Mouse (Mus musculus) stomach, embryonic 16.5 days (tissue): Measurements from ENCODE around the gene Ano1. TPM values are rescaled to one million over a fixed set of nuclear protein-coding genes. Genes with fewer than 3 reads are reported as not detected.

Experiments
- ATAC-seq: fragments of 200-750 bp; cut with Nextera tagmentation; 2 replicates; pipeline ENCODE4 v1.8.0; 2017; ENCODE audit warnings: moderate number of reproducible peaks, moderate TSS enrichment; ENCODE audit not compliant: insufficient read depth, low FRiP score
- H3K27ac ChIP-seq: fragments of 300-500 bp; sonication (generic); 2 replicates; pipeline ENCODE4 v1.5.1; 2014; ENCODE audit warnings: low read length
- H3K27me3 ChIP-seq: fragments of 300-500 bp; sonication (generic); 2 replicates; pipeline ENCODE4 v1.6.1; 2014; ENCODE audit warnings: low read length, control low read depth, mixed read lengths; ENCODE audit not compliant: control insufficient read depth, insufficient read depth
- H3K36me3 ChIP-seq: fragments of 300-500 bp; sonication (generic); 2 replicates; pipeline ENCODE4 v1.6.1; 2014; ENCODE audit warnings: low read length; ENCODE audit not compliant: control insufficient read depth, insufficient read depth
- H3K4me1 ChIP-seq: fragments of 300-500 bp; sonication (generic); 2 replicates; pipeline ENCODE4 v1.6.1; 2014; ENCODE audit warnings: low read length, control low read depth, mixed read lengths; ENCODE audit not compliant: control insufficient read depth, insufficient read depth
- H3K4me2 ChIP-seq: fragments of 300-500 bp; sonication (generic); 2 replicates; pipeline ENCODE4 v1.6.1; 2014; ENCODE audit warnings: low read depth, low read length, mixed read lengths
- H3K4me3 ChIP-seq: fragments of 300-500 bp; sonication (generic); replicated peaks from 2 replicates; pipeline ENCODE4 v1.5.1; 2014; ENCODE audit warnings: mild to moderate bottlenecking, low read length
- H3K9ac ChIP-seq: fragments of 300-500 bp; sonication (generic); 2 replicates; pipeline ENCODE4 v1.6.1; 2014; ENCODE audit warnings: low read length
- H3K9me3 ChIP-seq: fragments of 300-500 bp; sonication (generic); replicated peaks from 2 replicates; pipeline ENCODE4 v1.6.1; 2016; ENCODE audit warnings: low read length, control low read depth; ENCODE audit not compliant: control insufficient read depth
- WGBS: fragments of 180-500 bp; shearing (Covaris S2); extraction: QIAGEN DNeasy Blood & Tissue Kit; methylation state at CpG from one replicate; pipeline ENCODE4 v1.1.7; 2014; 5-methylcytosine and 5-hydroxymethylcytosine counted together
- polyA plus RNA-seq: library from polyadenylated mRNA; unstranded; fragments of >200 nt; fragmentation: Nextera tagmentation; extraction: Ambion mirVana; gene quantifications from 2 replicates; pipeline ENCODE4 v1.2.1, GENCODE M21; 2015

Gene Ano1
- polyA plus RNA-seq, 1 experiment from 2014 or later, result 60.9 TPM

DNA sequence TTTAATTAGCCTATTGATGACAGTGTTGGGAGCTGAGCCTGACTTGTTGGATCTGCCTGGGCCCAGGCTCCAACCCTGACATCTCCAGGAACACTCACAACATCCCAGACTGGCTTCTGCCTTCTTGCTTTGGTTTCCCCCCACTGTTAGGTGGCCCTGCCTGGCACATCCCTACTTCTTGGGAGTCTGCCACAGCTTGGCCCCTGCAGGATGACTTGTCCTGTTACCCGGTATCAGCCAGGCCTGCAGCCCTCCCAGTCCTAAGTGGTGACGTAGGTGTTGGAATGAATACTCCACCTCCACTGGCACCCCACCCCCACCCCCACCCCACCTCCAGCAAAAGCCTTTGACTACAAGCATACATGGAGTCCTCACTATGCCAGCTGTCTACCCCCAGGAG lies 7.7 kb upstream of the Ano1 start:
- H3K27ac ChIP-seq, result no peak overlapping the region
- H3K4me2 ChIP-seq, result no peak overlapping the region
- 70% methylated on average over 2 of the region's 2 CpGs for WGBS
- H3K9ac ChIP-seq, result no peak overlapping the region
- peaks cover 11% of the 10 kb centered on the region for H3K4me1 ChIP-seq
- no peaks in the 10 kb centered on the region for H3K36me3 ChIP-seq
- no peak overlapping the region for H3K4me3 ChIP-seq
- no peak for ATAC-seq
- no peaks in the 10 kb centered on the region for H3K9me3 ChIP-seq
- H3K27me3 ChIP-seq, result no peaks in the 10 kb centered on the region

DNA sequence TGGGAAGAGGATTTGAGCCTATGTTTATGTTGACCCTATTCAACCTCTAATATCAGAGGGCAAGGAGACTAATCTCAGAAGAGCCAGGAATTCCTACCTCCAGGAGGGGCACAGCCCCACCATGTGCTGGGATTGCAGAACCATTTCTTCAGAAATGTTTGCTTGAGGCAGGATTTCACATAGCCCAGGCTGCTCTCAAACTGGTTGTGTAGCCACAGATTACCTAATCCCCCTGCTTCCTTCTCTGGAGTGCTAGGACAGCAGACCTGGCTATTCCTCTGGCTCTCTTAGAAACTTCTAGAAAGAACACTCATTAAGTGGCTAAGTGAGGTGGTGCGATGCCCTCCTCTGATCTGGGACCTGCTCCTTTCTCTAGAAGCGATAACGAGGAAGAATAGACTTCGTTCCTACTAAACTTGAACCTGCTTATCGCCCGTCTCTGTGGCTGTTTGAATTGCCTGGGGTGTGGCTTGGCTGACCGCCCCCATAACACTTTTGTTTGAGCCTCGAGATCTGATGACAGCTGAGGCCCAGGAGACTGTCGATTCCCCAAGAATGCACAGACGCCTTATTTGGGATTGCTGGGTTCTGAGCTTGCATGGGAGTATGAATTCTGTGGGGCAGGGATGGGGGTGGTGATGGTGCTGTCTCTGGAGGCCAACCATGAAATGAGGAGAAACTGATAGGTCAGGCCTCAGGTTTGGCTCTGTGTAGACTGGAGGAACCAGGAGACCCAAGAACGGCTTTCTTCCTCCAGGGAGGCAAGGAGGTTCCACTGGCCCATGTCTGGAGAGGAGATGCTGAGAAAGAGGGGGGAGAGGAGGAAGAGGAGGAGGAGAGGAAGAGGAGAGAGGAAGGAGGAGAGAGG lies 4.0 kb upstream of the Ano1 start:
- Histone ChIP-seq H3K4me2 (no peak overlapping the region), H3K36me3 (no peaks in the 10 kb centered on the region), H3K9me3 (no peaks in the 10 kb centered on the region), H3K4me3 (no peak overlapping the region), H3K27ac (peak overlapping the region; percentile 67), H3K9ac (no peak overlapping the region), H3K27me3 (no peaks in the 10 kb centered on the region), H3K4me1 (peaks cover 33% of the 10 kb centered on the region)
- ATAC-seq, result peak; percentile 51
- WGBS, result 38% methylated on average over 11 of the region's 11 CpGs

DNA sequence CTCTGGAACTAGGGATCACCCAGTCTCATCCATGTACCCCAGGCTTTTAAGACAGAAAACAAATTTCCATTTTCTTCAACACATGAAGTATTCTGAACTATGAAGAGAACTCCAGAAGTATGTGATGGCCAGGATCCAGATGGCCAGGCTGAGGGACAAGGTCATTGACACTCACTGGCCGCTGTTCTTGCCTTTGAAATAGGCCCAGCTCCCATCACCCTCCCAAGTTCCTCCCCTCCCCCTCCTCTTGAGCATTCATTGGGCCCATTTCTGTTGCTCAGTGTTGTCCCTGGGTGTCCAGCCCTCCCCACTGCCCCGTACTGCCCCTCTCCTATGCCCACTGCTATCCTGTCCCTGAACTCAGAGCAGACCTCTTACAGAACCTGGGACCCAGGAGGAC lies 2.9 kb upstream of the Ano1 start:
- no peak for ATAC-seq
- H3K4me3 ChIP-seq, result no peak overlapping the region
- 92% methylated on average over 2 of the region's 2 CpGs for WGBS
- no peak overlapping the region for H3K4me2 ChIP-seq
- no peaks in the 10 kb centered on the region for H3K9me3 ChIP-seq
- H3K27ac ChIP-seq, result no peak overlapping the region; the same call in 1 of the 2 replicates
- no peaks in the 10 kb centered on the region for H3K27me3 ChIP-seq
- no peaks in the 10 kb centered on the region for H3K36me3 ChIP-seq
- H3K9ac ChIP-seq, result no peak overlapping the region
- peaks cover 33% of the 10 kb centered on the region for H3K4me1 ChIP-seq

DNA sequence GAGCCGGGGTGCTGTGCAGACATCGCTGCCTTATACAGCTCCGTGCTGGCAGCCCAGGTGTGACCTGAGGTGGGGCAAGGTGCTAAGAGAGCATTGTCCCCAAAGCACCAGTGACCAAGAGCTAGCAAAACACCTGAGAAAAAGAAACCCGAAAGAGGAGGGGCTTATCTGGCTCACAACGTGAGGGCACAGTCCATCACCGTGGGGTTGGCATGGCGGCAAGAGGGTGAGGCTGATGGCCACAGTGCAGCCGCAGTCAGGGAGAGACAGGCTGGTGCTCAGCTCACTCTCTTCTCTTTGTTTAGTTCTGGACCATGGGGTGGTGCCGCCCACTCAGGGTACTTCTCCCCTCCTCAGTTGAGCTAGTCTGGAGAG lies 1.9 kb upstream of the Ano1 start:
- Histone ChIP-seq H3K27me3 (no peaks in the 10 kb centered on the region), H3K9me3 (no peaks in the 10 kb centered on the region), H3K4me2 (no peak overlapping the region), H3K36me3 (no peaks in the 10 kb centered on the region), H3K4me3 (no peak overlapping the region), H3K9ac (peak overlapping the region; percentile 3; the same call in 1 of the 2 replicates), H3K27ac (peak overlapping the region; percentile 64), H3K4me1 (peaks cover 33% of the 10 kb centered on the region)
- 55% methylated on average over 9 of the region's 9 CpGs for WGBS
- peak; percentile 14; the same call in 1 of the 2 replicates for ATAC-seq

DNA sequence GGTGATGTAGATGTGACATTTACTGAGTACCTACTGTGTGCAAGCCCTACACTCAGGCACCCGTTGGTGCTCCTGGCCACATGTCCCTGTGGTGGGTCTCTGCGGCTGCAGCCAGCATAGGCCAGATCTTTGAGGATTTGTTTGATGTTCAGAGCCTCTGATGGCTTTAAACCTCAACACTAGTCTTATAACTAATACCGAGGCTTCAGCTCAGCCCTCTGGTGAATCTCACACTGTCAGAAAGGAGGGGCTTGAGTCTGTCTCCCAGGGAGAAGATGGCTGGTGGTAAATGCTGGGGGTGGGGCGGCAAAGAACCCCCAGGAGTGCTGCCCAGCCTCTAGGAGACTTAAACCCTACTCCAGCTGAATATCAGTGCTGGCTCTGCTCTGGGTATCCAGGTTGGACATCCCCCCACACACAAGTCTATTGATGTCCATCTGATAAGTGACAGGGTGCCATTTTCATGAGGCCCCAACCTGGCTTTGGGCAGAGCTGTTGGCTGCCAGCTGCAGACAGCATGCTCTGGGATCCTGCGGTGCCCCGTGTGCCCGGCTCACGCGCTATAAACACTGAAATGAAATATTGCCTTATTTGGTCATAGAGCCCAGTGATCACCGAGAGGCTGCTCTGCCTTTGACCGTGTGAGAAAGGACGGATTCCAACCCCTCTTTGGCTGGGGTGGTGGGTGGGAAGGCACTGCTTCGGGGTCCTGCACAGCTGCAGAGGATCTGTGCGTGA lies 1.3 kb upstream of the Ano1 start:
- Histone ChIP-seq H3K9ac (peak overlapping the region; percentile 3; the same call in 1 of the 2 replicates), H3K27ac (peak overlapping the region; percentile 64), H3K4me3 (no peak overlapping the region), H3K36me3 (no peaks in the 10 kb centered on the region), H3K4me2 (no peak overlapping the region), H3K4me1 (peaks cover 35% of the 10 kb centered on the region), H3K27me3 (no peaks in the 10 kb centered on the region), H3K9me3 (no peaks in the 10 kb centered on the region)
- ATAC-seq, result peak; percentile 42
- 39% methylated on average over 14 of the region's 14 CpGs for WGBS

DNA sequence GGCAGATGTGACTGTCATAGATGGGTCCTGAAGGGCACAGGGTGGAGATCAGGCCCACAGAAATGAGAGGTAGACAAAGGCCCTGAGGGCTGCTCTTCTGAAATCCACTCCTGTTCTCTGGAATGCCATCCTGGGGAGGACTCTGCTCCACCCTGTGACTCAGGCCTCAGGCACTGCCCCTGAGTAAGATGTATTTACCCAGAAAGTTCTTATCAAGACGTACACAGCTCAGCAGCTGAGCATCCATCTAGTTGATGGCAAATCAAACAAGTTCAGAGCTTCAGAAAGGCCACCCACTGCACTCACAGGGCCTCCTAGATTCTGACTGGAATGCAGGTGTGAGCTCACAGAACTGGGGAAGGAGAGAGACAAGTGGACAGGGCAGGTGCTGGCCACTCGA lies 4.0 kb downstream of the Ano1 start:
- peak; percentile 86 for ATAC-seq
- peaks cover 19% of the 10 kb centered on the region for H3K4me1 ChIP-seq
- H3K9ac ChIP-seq, result peak overlapping the region; percentile 13; the same call in 1 of the 2 replicates
- H3K9me3 ChIP-seq, result no peaks in the 10 kb centered on the region
- H3K4me2 ChIP-seq, result no peak overlapping the region
- H3K4me3 ChIP-seq, result no peak overlapping the region
- no peaks in the 10 kb centered on the region for H3K27me3 ChIP-seq
- no peaks in the 10 kb centered on the region for H3K36me3 ChIP-seq
- H3K27ac ChIP-seq, result peak overlapping the region; percentile 78
- WGBS, result 30% methylated on average over 2 of the region's 2 CpGs

DNA sequence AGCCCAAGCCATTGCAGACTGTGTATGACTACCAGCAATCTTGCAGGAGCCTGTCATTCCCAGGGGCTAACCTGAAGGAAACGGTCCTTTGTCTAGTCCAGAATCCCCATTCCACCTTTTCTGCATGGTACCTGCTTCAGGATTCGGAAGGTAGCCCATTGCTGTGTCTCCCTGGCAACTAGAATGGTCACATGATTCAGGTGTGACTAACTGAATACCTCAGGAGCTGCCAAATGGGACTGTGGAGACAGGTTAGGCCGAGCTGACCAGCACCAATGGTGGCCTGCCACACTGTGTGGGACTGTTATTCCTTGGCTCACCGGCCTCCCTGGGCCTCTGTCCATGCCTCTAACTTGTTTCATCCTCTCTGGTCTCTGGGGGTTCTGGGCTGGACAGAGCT lies 5.3 kb downstream of the Ano1 start:
- Histone ChIP-seq H3K4me1 (peaks cover 9% of the 10 kb centered on the region), H3K27ac (no peak overlapping the region), H3K4me3 (no peak overlapping the region), H3K9ac (no peak overlapping the region), H3K27me3 (no peaks in the 10 kb centered on the region), H3K4me2 (no peak overlapping the region), H3K9me3 (no peaks in the 10 kb centered on the region), H3K36me3 (no peaks in the 10 kb centered on the region)
- no peak for ATAC-seq
- 84% methylated on average over 4 of the region's 4 CpGs for WGBS

DNA sequence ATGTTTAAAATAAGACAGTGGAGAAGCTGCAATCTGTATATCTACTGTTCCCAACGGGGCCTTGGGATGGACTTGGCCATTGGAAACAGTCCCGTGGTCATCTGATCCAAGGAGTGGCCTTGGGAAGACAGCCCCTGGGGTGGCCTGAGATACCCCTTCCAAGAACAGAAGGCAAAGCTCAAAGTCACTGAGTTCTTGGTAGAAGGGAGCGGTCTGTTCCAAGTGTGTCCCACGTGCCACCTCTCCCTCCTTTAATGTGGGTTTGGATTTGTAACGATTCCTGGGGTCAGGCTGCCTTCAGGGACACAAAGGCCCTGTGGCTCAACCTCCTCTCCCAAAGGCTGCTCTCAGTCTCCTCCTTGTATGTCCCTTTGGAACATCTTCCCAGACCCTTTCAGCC lies 7.9 kb downstream of the Ano1 start:
- WGBS, result 78% methylated on average over 5 of the region's 5 CpGs
- Histone ChIP-seq H3K4me3 (no peak overlapping the region), H3K27me3 (no peaks in the 10 kb centered on the region), H3K36me3 (no peaks in the 10 kb centered on the region), H3K4me2 (no peak overlapping the region), H3K9ac (no peak overlapping the region), H3K27ac (no peak overlapping the region), H3K4me1 (peaks cover 31% of the 10 kb centered on the region), H3K9me3 (no peaks in the 10 kb centered on the region)
- ATAC-seq, result no peak

DNA sequence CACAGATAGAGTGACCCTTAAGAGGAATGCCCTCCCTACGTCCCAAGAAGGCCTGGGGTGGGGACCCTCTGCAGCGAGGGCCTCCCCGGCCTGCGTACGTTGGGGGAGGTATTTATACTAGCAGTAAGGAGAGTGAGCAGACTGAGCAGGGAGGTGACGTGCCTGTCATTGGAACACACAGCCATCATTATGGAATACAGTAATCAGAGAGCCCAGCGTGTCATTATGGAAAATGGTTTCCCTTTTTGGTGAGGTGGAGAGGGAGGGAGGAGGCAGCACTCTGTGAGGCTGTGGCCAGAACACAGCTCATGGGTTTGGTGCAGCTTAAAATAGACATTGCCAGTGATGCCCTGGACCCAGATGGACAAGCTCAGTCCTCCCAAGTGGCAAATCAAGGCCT lies 11.1 kb downstream of the Ano1 start:
- H3K36me3 ChIP-seq, result no peaks in the 10 kb centered on the region
- WGBS, result 31% methylated on average over 7 of the region's 7 CpGs
- peak overlapping the region; percentile 88 for H3K27ac ChIP-seq
- no peaks in the 10 kb centered on the region for H3K27me3 ChIP-seq
- no peak overlapping the region for H3K4me2 ChIP-seq
- ATAC-seq, result no peak
- peaks cover 36% of the 10 kb centered on the region for H3K4me1 ChIP-seq
- H3K9ac ChIP-seq, result no peak overlapping the region
- H3K4me3 ChIP-seq, result no peak overlapping the region
- H3K9me3 ChIP-seq, result no peaks in the 10 kb centered on the region
